Mouse (Mus musculus) heart, embryonic 16.5 days (tissue): Measurements from ENCODE around the gene Fam206a. TPM values are rescaled to one million over a fixed set of nuclear protein-coding genes. Genes with fewer than 3 reads are reported as not detected.

Experiments used
- ATAC-seq: fragments of 200-750 bp; cut with Nextera tagmentation; replicated peaks from 2 replicates; pipeline ENCODE4 v1.8.0; 2017; ENCODE audit warnings: moderate number of reproducible peaks; ENCODE audit not compliant: insufficient read depth, low FRiP score; ENCODE audit errors: extremely low read depth
- H3K27ac ChIP-seq: fragments of 300-500 bp; sonication (generic); 2 replicates; pipeline ENCODE4 v1.5.1; 2014; ENCODE audit warnings: mild to moderate bottlenecking, low read length, control low read depth, moderate library complexity
- H3K27me3 ChIP-seq: fragments of 300-500 bp; sonication (generic); 2 replicates; pipeline ENCODE4 v1.6.1; 2014; ENCODE audit warnings: low read length, mixed read lengths; ENCODE audit not compliant: control insufficient read depth, insufficient read depth
- H3K36me3 ChIP-seq: fragments of 300-500 bp; sonication (generic); 2 replicates; pipeline ENCODE4 v1.6.1; 2014; ENCODE audit not compliant: control insufficient read depth, insufficient read depth
- H3K4me1 ChIP-seq: fragments of 300-500 bp; sonication (generic); 2 replicates; pipeline ENCODE4 v1.6.1; 2014; ENCODE audit warnings: low read length, mixed read lengths; ENCODE audit not compliant: control insufficient read depth, insufficient read depth
- H3K4me2 ChIP-seq: fragments of 300-500 bp; sonication (generic); 2 replicates; pipeline ENCODE4 v1.6.1; 2014; ENCODE audit warnings: low read depth, mild to moderate bottlenecking, control low read depth, low read length
- H3K4me3 ChIP-seq: fragments of 300-500 bp; sonication (generic); 2 replicates; pipeline ENCODE4 v1.5.1; 2014; ENCODE audit warnings: mild to moderate bottlenecking, control low read depth, low read length
- H3K9ac ChIP-seq: fragments of 300-500 bp; sonication (generic); 2 replicates; pipeline ENCODE4 v1.6.1; 2014; ENCODE audit warnings: low read length, control low read depth
- H3K9me3 ChIP-seq: fragments of 300-500 bp; sonication (generic); replicated peaks from 2 replicates; pipeline ENCODE4 v1.6.1; 2016; ENCODE audit warnings: low read length; ENCODE audit not compliant: control insufficient read depth
- WGBS: fragments of 180-500 bp; shearing (Covaris S2); extraction: QIAGEN DNeasy Blood & Tissue Kit; methylation state at CpG from one replicate; pipeline ENCODE4 v1.1.7; 2014; 5-methylcytosine and 5-hydroxymethylcytosine counted together
- polyA plus RNA-seq: library from polyadenylated mRNA; unstranded; fragments of >200 nt; fragmentation: Nextera tagmentation; extraction: Ambion mirVana; gene quantifications from 2 replicates; pipeline ENCODE4 v1.2.1, GENCODE M21; 2015

Gene Fam206a
- polyA plus RNA-seq, 1 experiment from 2014 or later, result 9.0 TPM

DNA sequence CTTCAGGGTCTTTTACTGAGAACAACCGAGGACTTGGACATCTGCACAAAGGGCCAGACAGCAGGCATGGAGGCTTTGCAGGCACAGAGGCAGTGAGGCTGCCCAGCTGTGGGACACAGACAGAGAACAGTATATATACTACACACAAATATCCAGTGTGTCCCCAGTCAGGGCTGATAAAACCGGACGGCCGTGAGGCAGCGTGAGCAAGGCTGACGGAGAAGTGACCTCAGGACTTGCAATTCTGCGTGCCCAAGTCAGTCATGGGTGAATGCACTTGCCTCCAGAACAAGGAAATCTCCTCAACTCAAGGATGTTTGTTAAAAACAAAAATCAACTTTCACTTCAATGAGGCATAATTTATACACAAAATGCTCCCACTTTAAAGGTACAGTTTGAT, 29.9 kb downstream of the Fam206a start:
- Histone ChIP-seq H3K36me3 (peaks cover 12% of the 10 kb centered on the region), H3K27ac (no peak overlapping the region)
- ATAC-seq, result no peak

DNA sequence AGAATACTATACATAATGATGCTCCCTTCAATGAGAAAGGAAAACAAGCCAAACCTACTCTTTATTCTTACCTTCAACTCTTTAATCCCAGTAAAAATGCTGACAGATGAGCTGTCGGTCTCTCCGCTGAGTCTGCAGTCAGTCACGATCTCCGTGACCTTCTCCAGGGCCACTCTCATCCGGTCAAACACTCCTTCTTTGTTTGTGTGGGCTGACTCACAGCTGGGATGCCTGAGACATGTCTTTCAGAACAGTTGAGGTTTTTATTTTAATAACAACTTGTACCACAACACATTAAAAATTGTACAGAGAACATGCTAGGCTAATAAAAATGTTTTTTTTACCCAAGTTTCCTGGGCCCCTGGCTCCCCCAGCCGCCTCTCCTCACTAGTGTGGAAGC, 35.5 kb downstream of the Fam206a start:
- no peaks in the 10 kb centered on the region for H3K9me3 ChIP-seq
- WGBS, result 64% methylated on average over 6 of the region's 6 CpGs
- peaks cover 2% of the 10 kb centered on the region; the same call in 1 of the 2 replicates for H3K36me3 ChIP-seq
- no peaks in the 10 kb centered on the region for H3K27me3 ChIP-seq
- no peak overlapping the region for H3K9ac ChIP-seq
- ATAC-seq, result no peak
- no peak overlapping the region for H3K4me2 ChIP-seq
- H3K4me3 ChIP-seq, result no peak overlapping the region
- no peaks in the 10 kb centered on the region for H3K4me1 ChIP-seq
- H3K27ac ChIP-seq, result no peak overlapping the region

More for the DNA sequence above, 29.9 kb downstream of the Fam206a start:
- Histone ChIP-seq H3K9ac (no peak overlapping the region), H3K27me3 (no peaks in the 10 kb centered on the region), H3K4me2 (no peak overlapping the region), H3K4me3 (no peak overlapping the region), H3K9me3 (no peaks in the 10 kb centered on the region), H3K4me1 (no peaks in the 10 kb centered on the region)
- WGBS, result 64% methylated on average over 7 of the region's 7 CpGs

DNA sequence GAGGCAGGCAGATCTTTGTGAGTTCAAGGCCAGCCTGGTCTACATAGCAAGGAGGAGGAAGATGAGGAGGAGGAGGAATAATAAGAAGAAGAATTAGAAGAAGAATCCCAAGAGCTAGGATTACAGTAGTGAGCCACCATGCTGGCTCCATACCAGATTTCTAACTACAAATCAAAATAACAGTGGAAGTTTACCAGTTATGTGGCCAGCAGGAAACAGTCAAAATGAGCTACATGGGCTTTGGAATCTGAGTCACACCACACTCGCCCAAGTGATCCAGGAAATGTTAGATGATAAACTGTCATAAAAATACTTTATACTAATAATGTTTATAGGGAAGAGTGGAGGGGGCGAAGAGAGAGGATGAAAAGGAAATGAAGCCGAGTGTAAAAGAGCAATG, 38.2 kb downstream of the Fam206a start:
- WGBS, result 72% methylated on average over 3 of the region's 3 CpGs
- Histone ChIP-seq H3K27me3 (no peaks in the 10 kb centered on the region), H3K27ac (no peak overlapping the region), H3K9ac (no peak overlapping the region), H3K4me3 (no peak overlapping the region), H3K36me3 (peaks cover 12% of the 10 kb centered on the region; the same call in 1 of the 2 replicates), H3K4me1 (no peaks in the 10 kb centered on the region), H3K4me2 (no peak overlapping the region), H3K9me3 (peaks cover 5% of the 10 kb centered on the region; the same call in 1 of the 2 replicates)
- ATAC-seq, result no peak

DNA sequence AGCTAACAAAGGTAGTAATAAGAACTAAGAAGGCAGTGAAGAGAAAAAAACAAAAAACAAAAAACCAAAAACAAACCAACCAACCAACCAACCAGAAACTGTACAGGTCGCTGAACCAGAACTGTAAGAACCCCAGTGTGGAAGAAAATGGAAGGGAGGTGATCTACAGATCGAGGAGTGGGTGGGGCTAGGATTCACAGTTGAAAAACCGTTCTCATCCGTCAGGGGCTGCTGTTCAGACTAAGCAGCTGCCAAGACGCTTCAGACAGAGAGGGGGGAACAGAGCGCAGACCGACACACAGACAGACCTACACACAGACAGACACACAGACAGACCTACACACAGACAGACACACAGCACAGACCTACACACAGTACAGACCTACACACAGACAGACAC, 40.4 kb downstream of the Fam206a start:
- Histone ChIP-seq H3K27ac (peak overlapping the region; percentile 29; the same call in 1 of the 2 replicates), H3K9me3 (peaks cover 5% of the 10 kb centered on the region; the same call in 1 of the 2 replicates), H3K4me3 (no peak overlapping the region), H3K9ac (no peak overlapping the region), H3K4me2 (no peak overlapping the region), H3K4me1 (no peaks in the 10 kb centered on the region), H3K36me3 (peaks cover 12% of the 10 kb centered on the region; the same call in 1 of the 2 replicates), H3K27me3 (no peaks in the 10 kb centered on the region)
- no peak for ATAC-seq
- WGBS, result 59% methylated on average over 7 of the region's 7 CpGs

DNA sequence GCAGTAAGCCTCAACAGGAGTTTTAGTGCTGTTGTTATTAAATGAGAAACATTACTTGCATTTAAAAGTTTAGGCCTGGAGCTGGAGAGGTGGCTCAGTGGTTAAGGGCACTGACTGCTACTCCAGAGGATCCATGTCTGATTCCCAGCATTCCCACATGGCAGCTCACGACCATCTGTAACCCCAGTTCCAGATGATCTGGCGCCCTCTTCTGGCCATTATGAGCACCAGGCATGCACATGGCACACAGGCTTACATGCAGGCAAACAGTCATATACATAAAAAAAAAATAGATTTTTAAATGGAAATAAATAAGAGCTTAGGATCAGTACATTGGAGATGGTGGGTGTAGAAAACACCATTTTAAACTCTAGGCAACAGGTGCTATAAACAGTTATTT, 41.8 kb downstream of the Fam206a start:
- no peaks in the 10 kb centered on the region for H3K27me3 ChIP-seq
- 84% methylated on average over 2 of the region's 2 CpGs for WGBS
- no peak overlapping the region for H3K9ac ChIP-seq
- H3K9me3 ChIP-seq, result peaks cover 5% of the 10 kb centered on the region; the same call in 1 of the 2 replicates
- H3K4me1 ChIP-seq, result no peaks in the 10 kb centered on the region
- peaks cover 12% of the 10 kb centered on the region; the same call in 1 of the 2 replicates for H3K36me3 ChIP-seq
- no peak overlapping the region for H3K4me2 ChIP-seq
- H3K27ac ChIP-seq, result no peak overlapping the region
- no peak for ATAC-seq
- no peak overlapping the region for H3K4me3 ChIP-seq

DNA sequence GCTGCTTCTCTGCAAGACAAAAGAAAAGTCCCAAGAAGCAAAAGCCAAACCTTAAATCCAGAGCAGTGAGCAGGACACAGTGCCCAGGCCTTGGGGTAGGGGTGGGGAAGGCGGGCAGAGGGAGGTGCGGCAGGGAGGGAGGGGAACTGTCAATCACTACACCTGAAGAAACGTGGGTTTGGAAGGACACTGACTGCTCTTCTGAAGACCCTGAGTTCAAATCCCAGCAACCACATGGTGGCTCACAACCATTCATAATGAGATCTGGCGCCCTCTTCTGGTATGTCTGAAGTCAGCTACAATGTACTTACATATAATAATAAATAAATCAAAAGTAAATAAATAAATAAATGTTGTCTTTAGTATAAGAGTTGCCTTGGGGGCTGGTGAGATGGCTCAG, 42.8 kb downstream of the Fam206a start:
- Histone ChIP-seq H3K4me3 (no peak overlapping the region), H3K9ac (no peak overlapping the region), H3K4me1 (no peaks in the 10 kb centered on the region), H3K27me3 (no peaks in the 10 kb centered on the region), H3K27ac (no peak overlapping the region), H3K9me3 (peaks cover 5% of the 10 kb centered on the region; the same call in 1 of the 2 replicates), H3K36me3 (peaks cover 12% of the 10 kb centered on the region; the same call in 1 of the 2 replicates), H3K4me2 (no peak overlapping the region)
- WGBS, result 90% methylated on average over 4 of the region's 4 CpGs
- no peak for ATAC-seq

DNA sequence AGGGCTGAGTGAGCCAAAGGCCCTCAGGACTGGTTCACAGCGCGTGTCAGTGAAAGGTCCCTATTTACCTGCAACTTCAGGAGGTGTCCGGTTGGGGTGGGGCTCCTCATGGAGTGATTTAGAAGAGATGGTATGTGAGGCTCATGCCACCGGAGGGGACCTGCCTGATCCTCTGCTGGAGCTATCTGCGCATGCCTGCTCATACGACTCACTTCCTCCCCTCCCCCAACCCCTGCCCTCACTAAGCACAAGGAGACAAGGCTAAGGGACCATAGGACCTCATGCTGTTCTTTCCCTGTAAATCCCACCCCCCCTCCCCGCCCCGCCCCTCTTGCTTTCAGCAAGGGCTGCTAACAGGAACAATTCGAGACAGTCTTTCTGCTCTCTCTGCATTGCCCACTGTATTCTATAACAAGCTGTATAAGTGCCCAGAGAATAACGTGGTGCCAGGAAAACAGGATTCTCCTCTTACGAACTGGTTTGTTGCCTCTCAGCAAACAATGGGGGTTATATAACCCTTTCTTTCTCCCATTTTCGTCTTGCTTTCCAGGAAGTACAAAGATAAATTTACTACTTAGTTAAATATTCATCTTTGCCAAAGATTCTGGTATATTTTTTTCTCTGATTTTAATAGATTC, 43.9 kb downstream of the Fam206a start:
- no peak overlapping the region for H3K4me3 ChIP-seq
- H3K9me3 ChIP-seq, result peaks cover 5% of the 10 kb centered on the region; the same call in 1 of the 2 replicates
- H3K27ac ChIP-seq, result no peak overlapping the region
- no peak overlapping the region for H3K9ac ChIP-seq
- no peak for ATAC-seq
- no peaks in the 10 kb centered on the region for H3K27me3 ChIP-seq
- peaks cover 12% of the 10 kb centered on the region; the same call in 1 of the 2 replicates for H3K36me3 ChIP-seq
- no peak overlapping the region for H3K4me2 ChIP-seq
- WGBS, result 60% methylated on average over 12 of the region's 12 CpGs
- peaks cover 6% of the 10 kb centered on the region for H3K4me1 ChIP-seq

DNA sequence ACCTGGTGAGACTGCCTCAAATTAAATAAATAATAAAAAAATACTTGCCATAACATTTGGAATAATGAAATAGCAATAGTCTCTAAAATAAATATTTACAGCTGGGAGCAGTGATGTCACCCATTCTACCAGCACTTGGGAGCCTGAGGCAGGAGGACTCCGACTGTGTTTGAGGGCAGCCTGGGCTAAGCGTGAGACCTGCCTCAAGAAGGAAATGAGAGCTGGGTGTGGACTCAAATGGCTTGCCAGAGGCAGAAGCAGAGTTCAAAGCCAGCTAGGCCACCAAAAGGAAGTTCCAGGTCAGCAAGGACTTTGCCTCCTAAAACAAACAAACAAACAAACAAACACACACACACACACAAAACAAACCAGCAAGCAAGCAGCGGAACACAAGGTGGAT, 45.3 kb downstream of the Fam206a start:
- no peaks in the 10 kb centered on the region for H3K27me3 ChIP-seq
- H3K4me3 ChIP-seq, result no peak overlapping the region
- peaks cover 12% of the 10 kb centered on the region; the same call in 1 of the 2 replicates for H3K36me3 ChIP-seq
- H3K9ac ChIP-seq, result no peak overlapping the region
- H3K4me2 ChIP-seq, result no peak overlapping the region
- ATAC-seq, result no peak
- H3K4me1 ChIP-seq, result peaks cover 6% of the 10 kb centered on the region
- WGBS, result 83% methylated on average over 3 of the region's 3 CpGs
- H3K27ac ChIP-seq, result no peak overlapping the region
- H3K9me3 ChIP-seq, result peaks cover 5% of the 10 kb centered on the region; the same call in 1 of the 2 replicates

DNA sequence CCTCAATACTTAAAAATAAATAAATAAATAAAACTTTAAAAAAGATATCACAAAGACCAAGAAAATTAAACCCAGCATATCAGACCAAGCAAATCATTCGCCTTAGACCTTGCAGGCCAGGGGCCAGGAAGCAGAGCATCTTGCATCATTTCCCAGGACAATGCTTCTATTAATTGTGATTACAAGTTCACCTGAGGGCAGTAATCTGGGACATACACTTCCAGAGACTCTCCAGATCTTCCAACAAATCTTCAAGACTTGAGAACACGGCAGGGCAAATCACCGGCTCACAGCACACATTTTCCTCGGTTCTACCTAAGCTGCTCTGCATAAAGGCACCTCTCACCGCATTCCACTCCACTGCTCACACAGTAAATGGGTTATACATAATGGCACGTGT, 45.9 kb downstream of the Fam206a start:
- 85% methylated on average over 6 of the region's 6 CpGs for WGBS
- Histone ChIP-seq H3K36me3 (peaks cover 12% of the 10 kb centered on the region; the same call in 1 of the 2 replicates), H3K27ac (no peak overlapping the region), H3K27me3 (no peaks in the 10 kb centered on the region), H3K4me3 (no peak overlapping the region), H3K9me3 (peaks cover 5% of the 10 kb centered on the region; the same call in 1 of the 2 replicates), H3K4me1 (peaks cover 6% of the 10 kb centered on the region), H3K4me2 (no peak overlapping the region), H3K9ac (no peak overlapping the region)
- ATAC-seq, result no peak
